Comparison of ENCODE assay signal across 8 mouse cellular contexts in genomic region chrX:100729665-100730188, GRCm38 (mm10). TPM values are rescaled to one million over a fixed set of nuclear protein-coding genes. Genes with fewer than 3 reads are reported as not detected.
DNase-seq lines count a peak whose midpoint lies in the region; ATAC-seq lines count a peak whose summit lies in the region.

Gdpd2 (plus strand) TSS chrX:100729873.

- peak within 1 kb of the TSS; percentile 25 for H3K4me3 ChIP-seq in forebrain, embryonic 13.5 days
- peak within 1 kb of the TSS; percentile 36 for H3K4me3 ChIP-seq in hindbrain, embryonic 15.5 days
- H3K4me3 ChIP-seq in stomach, embryonic 16.5 days (replicated peaks; ENCODE audit: low read length): peak within 1 kb of the TSS; percentile 23

- peaks cover 16% of the 10 kb centered on the region for H3K36me3 ChIP-seq in forebrain, embryonic 13.5 days (ENCODE audit: poor library complexity, severe bottlenecking)
- no peaks in the 10 kb centered on the region for H3K36me3 ChIP-seq in hindbrain, embryonic 15.5 days
- H3K36me3 ChIP-seq in stomach, embryonic 16.5 days (ENCODE audit: control insufficient read depth, insufficient read depth, low read length): no peaks in the 10 kb centered on the region

- no peaks in the 10 kb centered on the region for H3K27me3 ChIP-seq in forebrain, embryonic 13.5 days
- no peaks in the 10 kb centered on the region for H3K27me3 ChIP-seq in hindbrain, embryonic 15.5 days
- H3K27me3 ChIP-seq in stomach, embryonic 16.5 days (ENCODE audit: control insufficient read depth, insufficient read depth, low read length): peaks cover 10% of the 10 kb centered on the region; the same call in 1 of the 2 replicates

- peak within 1 kb of the TSS; percentile 55 for H3K4me2 ChIP-seq in forebrain, embryonic 13.5 days
- H3K4me2 ChIP-seq in hindbrain, embryonic 15.5 days: peak within 1 kb of the TSS; percentile 62
- peak within 1 kb of the TSS; percentile 40 for H3K4me2 ChIP-seq in stomach, embryonic 16.5 days (ENCODE audit: low read depth, low read length)

- peak within 1 kb of the TSS; percentile 77 for H3K27ac ChIP-seq in forebrain, embryonic 13.5 days
- H3K27ac ChIP-seq in hindbrain, embryonic 15.5 days (replicated peaks): peak within 1 kb of the TSS; percentile 74
- H3K27ac ChIP-seq in stomach, embryonic 16.5 days (ENCODE audit: low read length): no peak within 1 kb of the TSS

- DNase-seq in frontal cortex, postnatal 25 days (ENCODE audit: low spot score in 2 of 2): no peak
- DNase-seq in cerebellum, adult 11 months: peak; percentile 30
- DNase-seq in left cerebral cortex, postnatal 14 days (ENCODE audit: low spot score in 2 of 2): peak; percentile 5 to 25
- DNase-seq in mesoderm, embryonic 11.5 days (ENCODE audit: low read depth, low spot score): peak; percentile 51

- WGBS in forebrain, embryonic 13.5 days: 12% methylated on average over 8 of the region's 8 CpGs
- WGBS in hindbrain, embryonic 15.5 days: 28% methylated on average over 8 of the region's 8 CpGs
- WGBS in stomach, embryonic 16.5 days: 20% methylated on average over 8 of the region's 8 CpGs

- peak within 1 kb of the TSS; percentile 41 for H3K9ac ChIP-seq in forebrain, embryonic 13.5 days
- H3K9ac ChIP-seq in hindbrain, embryonic 15.5 days: peak within 1 kb of the TSS; percentile 29; the same call in 1 of the 2 replicates
- peak within 1 kb of the TSS; percentile 43 for H3K9ac ChIP-seq in stomach, embryonic 16.5 days (ENCODE audit: low read length)

- peaks cover 28% of the 10 kb centered on the region for H3K4me1 ChIP-seq in forebrain, embryonic 13.5 days
- H3K4me1 ChIP-seq in hindbrain, embryonic 15.5 days (replicated peaks): no peaks in the 10 kb centered on the region
- H3K4me1 ChIP-seq in stomach, embryonic 16.5 days (ENCODE audit: control insufficient read depth, insufficient read depth, low read length): no peaks in the 10 kb centered on the region

- no peaks in the 10 kb centered on the region for H3K9me3 ChIP-seq in forebrain, embryonic 13.5 days (replicated peaks)
- H3K9me3 ChIP-seq in hindbrain, embryonic 15.5 days: no peaks in the 10 kb centered on the region
- no peaks in the 10 kb centered on the region for H3K9me3 ChIP-seq in stomach, embryonic 16.5 days (replicated peaks; ENCODE audit: control insufficient read depth, low read length)

- ATAC-seq in frontal cortex, adult (ENCODE audit: low TSS enrichment): peak; percentile 88
- ATAC-seq in forebrain, embryonic 13.5 days: peak; percentile 74
- peak; percentile 90 for ATAC-seq in hindbrain, embryonic 15.5 days (ENCODE audit: low FRiP score, low read depth)
- ATAC-seq in stomach, embryonic 16.5 days (ENCODE audit: insufficient read depth, low FRiP score): peak; percentile 73

- intact Hi-C loops in left cerebral cortex, postnatal 14 days (cut with DNase I): loop anchor here (10.0 kb wide), 1 partner anchor 105 kb away; the partner anchor contains the start of genes Kif4 and Pdzd11

RNA-seq across cellular contexts. Expression of gene Gdpd2, which starts in this region (rescaled TPM):
- 10.7 and 11.5 TPM in 2 replicates for polyA plus RNA-seq in forebrain, embryonic 13.5 days (2015; fragmentation: Nextera tagmentation; extraction: Ambion mirVana)
- 34.4 and 40.3 TPM in 2 replicates for polyA plus RNA-seq in hindbrain, embryonic 15.5 days (2015; fragmentation: Nextera tagmentation; extraction: Ambion mirVana)
- total RNA-seq in left cerebral cortex, postnatal 14 days (2021): 10 to 100 TPM in 1 of 2 experiments, 1 to 10 TPM in 1; 8.0 to 11.5 TPM
- 12.0 and 12.1 TPM in 2 replicates for polyA plus RNA-seq in stomach, embryonic 16.5 days (2015; fragmentation: Nextera tagmentation; extraction: Ambion mirVana)

Comparison
In these comparisons a context has a peak if more than half of its experiments do, and no peak if none do; other contexts are left out.
1. DNase-seq: peak in cerebellum, adult 11 months (single experiment), left cerebral cortex, postnatal 14 days (2 of 2) and mesoderm, embryonic 11.5 days (single experiment); none in frontal cortex, postnatal 25 days (0 of 2).
2. Peak in every context shown above with its lines, with median percentiles within 50 percentile points of each other: ATAC-seq, H3K4me2 ChIP-seq, H3K4me3 ChIP-seq and H3K9ac ChIP-seq.